Mouse (Mus musculus): Measurements from ENCODE around the gene Syne1.

DNA sequence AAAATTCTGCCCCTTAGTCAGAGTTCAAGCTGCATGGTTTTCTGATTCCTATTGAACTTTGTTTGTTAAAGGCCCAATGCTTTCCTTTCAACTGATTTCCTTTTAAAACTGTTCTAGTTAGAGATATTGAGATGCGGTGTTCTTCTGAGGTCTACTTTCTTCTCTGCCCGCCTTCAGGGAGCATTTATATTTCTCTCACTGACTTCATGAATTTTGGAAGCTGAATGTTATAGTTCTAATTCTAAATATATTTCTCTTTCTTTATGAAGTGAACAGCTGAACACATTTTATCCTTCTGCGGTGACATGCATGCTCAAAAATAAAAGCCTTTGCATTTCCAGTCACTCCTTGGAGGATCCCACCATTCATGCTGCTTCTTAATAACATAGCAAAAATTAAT is 106.0 kb downstream of the Syne1 start:
- no peak for TF ChIP-seq POLR2A (IDR thresholded peaks at IDR 0.05; ENCODE audit: insufficient read depth, low read depth, low read length)
- TF ChIP-seq CTCF (IDR thresholded peaks at IDR 0.05) = no peak
- TF ChIP-seq EP300 (IDR thresholded peaks at IDR 0.05; ENCODE audit: insufficient read depth, low read depth, low read length) = no peak
